Mouse (Mus musculus): ENCODE measurements around the gene Mrps18b. TPM values are rescaled to one million over a fixed set of nuclear protein-coding genes. Genes with fewer than 3 reads are reported as not detected.
"Not testable (repeated sequence)": the region's sequence is repeated elsewhere in the genome, so short reads cannot be mapped to it uniquely, and the experiment has no call there.

The Mrps18b gene
- 10 to 100 TPM; 49.1 to 50.2 TPM for total RNA-seq (2021)
- long read RNA-seq, transcript Mrps18b-201 (7 exons, 1,079 nt) = major isoform, 41 of 51 reads
- long read RNA-seq, partial matches to known transcripts = 2 of 51 reads
- long read RNA-seq, other reads (novel, unspliced or antisense) = 4 of 51 reads

DNA sequence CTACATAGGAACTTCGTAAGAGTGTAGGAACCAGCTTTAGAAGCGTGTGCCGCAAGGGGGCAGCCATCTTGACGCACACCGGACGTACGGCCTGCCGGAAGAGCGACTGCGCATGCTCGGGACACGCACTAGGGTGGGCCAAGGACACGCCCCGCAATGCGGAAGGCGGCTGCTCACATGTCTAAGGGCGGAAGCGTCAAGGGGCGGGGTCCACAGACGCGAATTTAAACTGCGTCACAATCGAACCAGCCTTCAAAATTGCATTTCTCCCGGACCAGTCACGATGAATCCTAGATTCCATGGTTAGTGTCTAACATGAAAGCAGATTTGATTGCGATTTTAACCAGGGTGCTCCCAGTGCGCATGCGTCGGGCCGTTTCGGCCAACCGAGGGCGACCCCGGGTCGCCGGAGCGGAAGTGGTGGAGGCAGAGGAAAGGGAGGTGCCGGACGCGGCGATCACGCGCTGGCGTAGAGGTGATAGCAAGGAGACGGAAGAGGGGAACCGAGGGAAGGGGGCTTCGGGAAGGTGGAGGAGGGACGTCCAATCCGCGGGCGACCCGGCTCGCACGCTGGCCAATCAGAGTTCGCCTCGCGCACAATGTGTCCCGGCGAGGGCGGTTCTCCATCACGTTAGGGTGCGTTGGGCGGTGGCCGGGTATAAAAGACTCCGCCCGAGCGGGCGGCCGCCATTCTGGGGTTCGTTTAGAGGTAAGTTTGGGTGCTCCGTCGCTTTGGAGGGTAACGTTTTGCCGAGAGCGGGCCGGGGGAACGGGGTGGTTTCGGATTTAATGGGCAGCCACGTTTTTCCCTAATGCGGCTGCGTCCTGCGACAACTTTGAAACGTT, at the start of gene Mrps18b, which contains the start of gene Ppp1r10:
Mrps18b (minus strand) TSS at position 93 of the 846 bp plus-strand sequence.
Ppp1r10 (plus strand) TSS at position 138 of the 846 bp plus-strand sequence.
- peak; percentile 98 to 99 for DNase-seq (ENCODE audit: low spot score in 2 of 2)

DNA sequence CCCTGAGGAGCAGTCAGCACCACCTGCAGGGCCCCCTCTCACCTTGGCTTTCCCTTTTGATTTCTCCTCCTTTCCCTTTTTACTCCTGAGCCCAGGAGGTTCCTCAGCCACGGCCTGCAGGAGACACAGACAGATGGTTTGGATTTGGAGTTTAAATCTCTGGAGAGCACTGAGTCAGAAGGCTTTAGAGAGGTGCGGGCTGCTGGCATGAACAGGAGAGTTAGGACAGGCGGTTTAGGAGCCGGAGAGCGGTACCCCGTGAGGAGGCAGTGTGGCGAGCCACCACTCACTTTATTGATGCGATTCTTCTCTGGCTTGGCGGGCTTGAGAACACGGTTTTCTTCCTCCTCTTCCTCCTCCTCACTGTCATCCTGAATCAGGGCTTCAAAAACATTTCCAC, 47.1 kb upstream of the Mrps18b start:
- no peak for DNase-seq (ENCODE audit: low spot score in 2 of 2)

- DNase-seq (ENCODE audit: low spot score in 2 of 2) = no peak
Observed at GRCm38 (mm10) chr17:35958533-35959223, 42.5 kb upstream of the Mrps18b start.

DNA sequence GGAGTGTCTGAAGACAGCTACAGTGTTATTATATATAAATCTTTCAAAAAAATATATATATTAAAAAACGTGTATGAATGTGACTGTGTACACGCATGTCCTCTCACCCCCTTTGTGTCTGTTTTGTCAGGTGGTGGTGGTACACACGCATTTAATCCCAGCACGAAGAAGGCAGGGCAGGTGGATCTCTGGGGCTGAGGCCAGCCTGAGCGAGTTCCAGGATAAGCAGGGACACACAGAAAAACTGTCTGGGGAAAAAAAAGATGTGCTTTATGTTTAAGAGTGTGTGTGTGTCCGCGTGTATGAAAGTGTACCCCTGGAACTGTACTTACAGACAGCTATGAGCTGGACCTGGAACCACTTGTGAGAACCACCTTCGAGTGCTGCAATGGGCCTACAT, 38.5 kb upstream of the Mrps18b start:
- DNase-seq (ENCODE audit: low spot score in 2 of 2) = no peak

DNA sequence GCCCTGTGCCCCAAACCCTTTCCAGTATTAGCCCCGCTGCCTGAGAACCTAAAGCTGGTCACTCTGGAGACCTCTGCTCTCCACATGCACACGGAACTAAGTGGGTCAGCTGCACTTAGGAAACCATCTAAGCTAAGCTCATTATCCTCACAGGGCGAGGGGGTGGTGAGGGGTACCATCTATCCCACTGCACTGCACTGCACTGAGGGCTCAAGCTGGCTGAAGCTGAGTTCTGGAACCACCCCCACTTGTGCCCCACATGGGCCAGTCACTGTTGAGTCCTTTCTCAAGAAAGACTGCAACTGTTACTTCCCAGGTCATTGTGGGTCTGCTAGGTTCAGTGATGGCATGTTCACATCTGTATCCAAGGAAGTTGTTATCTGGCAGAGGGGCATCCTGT, 36.4 kb upstream of the Mrps18b start:
- not testable (repeated sequence) for DNase-seq (ENCODE audit: low spot score in 2 of 2)

- DNase-seq (ENCODE audit: low spot score in 2 of 2) = not testable (repeated sequence)
Observed at GRCm38 (mm10) chr17:35950946-35951345, 34.8 kb upstream of the Mrps18b start.

- DNase-seq (ENCODE audit: low spot score in 2 of 2) = no peak
Observed at GRCm38 (mm10) chr17:35939941-35940340, 23.8 kb upstream of the Mrps18b start.

- DNase-seq (ENCODE audit: low spot score in 2 of 2) = no peak
Observed at GRCm38 (mm10) chr17:35939108-35939507, 22.9 kb upstream of the Mrps18b start.

DNA sequence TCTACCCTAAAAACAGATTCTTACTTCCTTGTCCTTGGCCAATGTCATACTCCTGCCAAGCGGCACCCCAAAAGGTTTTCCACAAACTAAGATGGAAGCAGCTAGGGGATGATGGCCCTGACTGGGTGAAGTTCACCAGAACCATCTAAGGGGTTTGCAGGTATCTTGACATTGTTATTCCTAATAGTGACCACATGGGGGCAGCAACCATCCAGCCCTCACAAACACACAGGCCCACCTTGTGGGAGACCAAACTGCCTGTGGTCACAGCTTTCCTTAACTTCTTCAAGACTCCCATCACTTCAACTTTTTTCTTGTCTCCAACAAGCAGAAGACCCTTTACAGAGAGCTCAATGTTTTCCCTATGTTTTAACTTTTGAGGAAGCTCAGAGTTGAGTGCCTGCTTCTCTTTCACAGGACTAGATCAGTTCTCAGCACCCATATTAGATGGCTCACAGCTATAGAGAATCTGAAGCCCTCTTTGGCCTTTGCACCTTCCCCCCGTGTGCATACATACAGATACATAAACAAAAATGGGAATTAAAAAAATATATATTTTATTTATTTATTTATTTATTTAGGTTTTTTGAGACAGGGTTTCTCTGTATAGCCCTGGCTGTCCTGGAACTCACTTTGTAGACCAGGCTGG, 21.6 kb upstream of the Mrps18b start:
- DNase-seq (ENCODE audit: low spot score in 2 of 2) = peak; percentile 42 to 60

- not testable (repeated sequence) for DNase-seq (ENCODE audit: low spot score in 2 of 2)
Observed at GRCm38 (mm10) chr17:35935763-35936162, 19.6 kb upstream of the Mrps18b start.

DNA sequence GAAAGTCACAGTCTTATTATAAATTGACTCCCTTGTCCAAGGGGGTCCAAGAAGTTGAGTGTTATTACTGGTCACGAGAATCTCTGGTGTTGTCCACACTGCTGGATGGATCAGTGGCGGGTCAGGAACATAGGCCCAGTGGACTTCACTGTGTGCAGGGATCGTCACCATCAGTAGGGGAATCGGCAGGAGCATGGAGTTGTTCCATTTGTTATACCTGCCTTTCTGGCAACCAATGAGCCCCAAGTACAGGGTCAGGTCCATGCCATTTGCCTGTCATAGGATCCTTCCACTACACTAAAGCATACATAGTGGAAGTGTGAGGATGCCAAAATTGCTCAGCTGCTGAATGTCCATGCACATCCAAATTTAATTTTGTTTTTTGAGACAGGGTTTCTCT, 16.4 kb upstream of the Mrps18b start:
- no peak for DNase-seq (ENCODE audit: low spot score in 2 of 2)

- no peak for DNase-seq (ENCODE audit: low spot score in 2 of 2)
Observed at GRCm38 (mm10) chr17:35930627-35931026, 14.4 kb upstream of the Mrps18b start.

DNA sequence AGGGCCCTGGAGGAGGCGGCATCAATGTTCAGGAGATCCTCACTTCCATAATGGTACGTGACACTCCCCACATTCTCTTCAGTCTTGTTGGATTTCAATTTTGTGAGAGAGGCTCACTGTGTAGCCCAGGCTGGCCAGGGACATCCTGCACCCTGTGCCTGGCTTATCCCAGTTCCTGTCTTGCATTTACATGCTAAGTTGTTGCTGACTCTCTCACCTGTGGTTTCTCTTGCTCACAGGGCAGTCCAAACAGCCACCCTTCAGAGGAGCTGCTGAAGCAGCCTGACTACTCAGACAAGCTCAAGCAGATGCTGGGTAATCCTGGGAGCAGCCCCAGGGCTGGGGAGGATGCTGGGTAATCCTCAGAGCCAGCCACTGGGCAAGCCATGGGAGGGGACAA, 13.3 kb upstream of the Mrps18b start:
- DNase-seq (ENCODE audit: low spot score in 2 of 2) = no peak

DNA sequence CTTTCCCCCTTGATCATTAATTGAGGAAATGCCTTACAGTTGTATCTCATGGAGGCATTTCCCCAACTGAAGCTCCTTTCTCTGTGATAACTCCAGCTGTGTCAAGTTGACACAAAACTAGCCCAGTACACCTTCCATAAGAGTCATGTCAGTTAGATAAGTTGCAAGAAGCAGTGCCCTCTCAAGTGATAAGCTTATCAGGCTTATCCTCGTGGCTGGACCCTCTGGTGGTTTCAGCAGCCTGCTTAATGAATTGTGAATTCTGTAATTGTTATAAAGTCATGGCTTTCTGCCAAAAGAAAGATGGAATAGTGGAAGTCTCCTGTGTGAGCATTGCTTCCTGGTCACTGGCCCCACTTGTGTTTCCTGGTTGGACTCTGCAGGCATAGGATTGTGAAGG, 11.3 kb upstream of the Mrps18b start:
- no peak for DNase-seq (ENCODE audit: low spot score in 2 of 2)

DNA sequence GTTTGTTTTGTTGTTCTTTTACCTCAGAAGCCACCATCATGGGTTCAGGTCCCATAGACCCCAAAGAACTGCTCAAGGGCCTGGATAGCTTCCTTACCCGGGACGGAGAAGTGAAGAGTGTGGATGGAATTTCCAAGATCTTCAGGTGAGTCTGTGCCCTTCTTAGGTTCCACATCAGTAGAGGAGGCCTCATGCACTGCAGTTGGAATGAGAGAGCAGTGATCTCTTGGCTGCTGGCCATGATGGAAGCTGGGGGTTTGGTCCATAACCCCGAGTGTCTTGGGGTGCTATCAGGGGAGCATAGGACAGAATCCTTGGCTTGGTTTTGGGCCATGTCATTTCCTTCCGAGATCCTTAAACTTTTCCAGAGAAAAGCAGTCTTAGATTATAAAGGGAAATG, 7.1 kb upstream of the Mrps18b start:
- DNase-seq (ENCODE audit: low spot score in 2 of 2) = no peak

DNA sequence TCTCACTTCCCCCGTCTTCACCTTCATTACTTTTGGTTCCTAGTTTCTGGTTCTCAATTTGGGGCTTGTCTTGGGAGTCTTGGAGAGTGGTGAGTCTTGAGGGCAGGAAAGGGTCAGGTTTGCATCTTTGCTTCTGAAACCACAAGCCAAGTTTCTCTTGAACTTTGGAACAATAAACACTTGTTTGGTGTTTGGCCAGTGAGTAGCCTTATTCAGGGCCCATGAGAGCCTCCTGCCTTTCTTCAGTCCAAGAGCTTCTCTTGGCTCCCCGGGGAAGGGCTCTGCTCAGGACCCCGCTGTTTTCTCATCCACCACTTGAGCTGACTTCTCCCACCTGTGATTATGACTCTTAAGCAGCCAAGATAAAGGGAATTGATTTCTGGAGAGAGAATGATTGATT, 6.4 kb upstream of the Mrps18b start:
- no peak for DNase-seq (ENCODE audit: low spot score in 2 of 2)

DNA sequence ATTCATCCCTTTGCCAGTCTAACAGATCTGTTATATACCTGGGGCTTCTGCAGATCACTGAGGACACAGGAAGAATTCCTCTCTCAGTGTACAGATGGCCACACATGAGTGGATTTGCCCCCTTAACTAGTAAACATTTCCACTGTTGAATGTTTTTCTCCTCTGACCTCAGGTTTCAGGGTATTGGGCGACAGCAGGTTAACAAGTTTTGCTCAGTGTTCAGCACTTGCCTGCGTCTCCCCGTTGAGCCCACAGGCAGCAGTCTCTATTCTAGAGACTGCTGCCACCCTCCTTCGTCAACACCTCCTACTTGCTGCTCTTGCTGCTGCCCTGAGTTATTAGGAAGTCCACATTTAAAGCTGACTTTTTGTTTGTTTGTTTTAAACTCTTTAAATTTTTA, 5.5 kb upstream of the Mrps18b start:
- no peak for DNase-seq (ENCODE audit: low spot score in 2 of 2)

GRCm38 (mm10) chr17:35920862-35921562, 4.8 kb upstream of the Mrps18b start:
- peak; percentile 44 to 67 for DNase-seq (ENCODE audit: low spot score in 2 of 2)

GRCm38 (mm10) chr17:35920384-35920783, 4.2 kb upstream of the Mrps18b start:
- no peak for DNase-seq (ENCODE audit: low spot score in 2 of 2)

GRCm38 (mm10) chr17:35919864-35920301, 3.7 kb upstream of the Mrps18b start:
- no peak for DNase-seq (ENCODE audit: low spot score in 2 of 2)
